Mouse (Mus musculus) fat pad, adult 2 months (tissue): ENCODE data around the gene Ctnnd2.

Source experiments
- DNase-seq: peaks from one replicate; pipeline ENCODE4 v3.0.0-alpha.2; 2011; ENCODE audit warnings: low read depth, low spot score; ENCODE audit errors: extremely low read depth

The Ctnnd2 gene

GRCm38 (mm10) chr15:30640651-30641050 lies 468.3 kb downstream of the Ctnnd2 start:
- DNase-seq = no peak

- DNase-seq = no peak
These were observed 473.3 kb downstream of the Ctnnd2 start for GRCm38 (mm10) chr15:30645688-30646087.

- DNase-seq = no peak
These were observed 474.4 kb downstream of the Ctnnd2 start for GRCm38 (mm10) chr15:30646501-30647431.

GRCm38 (mm10) chr15:30647679-30648311 lies 475.4 kb downstream of the Ctnnd2 start:
- DNase-seq = no peak

- DNase-seq = no peak
These were observed 477.6 kb downstream of the Ctnnd2 start for GRCm38 (mm10) chr15:30649964-30650363.

GRCm38 (mm10) chr15:30655433-30655832 lies 483.0 kb downstream of the Ctnnd2 start:
- no peak for DNase-seq

- no peak for DNase-seq
These were observed 485.2 kb downstream of the Ctnnd2 start for GRCm38 (mm10) chr15:30657588-30657987.

GRCm38 (mm10) chr15:30660539-30661149 lies 488.3 kb downstream of the Ctnnd2 start:
- no peak for DNase-seq

- DNase-seq = no peak
These were observed 489.5 kb downstream of the Ctnnd2 start for GRCm38 (mm10) chr15:30661689-30662422.

GRCm38 (mm10) chr15:30667819-30668587 lies 495.6 kb downstream of the Ctnnd2 start:
- no peak for DNase-seq

GRCm38 (mm10) chr15:30681939-30682338 lies 509.5 kb downstream of the Ctnnd2 start:
- no peak for DNase-seq

- DNase-seq = no peak
These were observed 510.1 kb downstream of the Ctnnd2 start for GRCm38 (mm10) chr15:30682360-30683119.

GRCm38 (mm10) chr15:30686206-30687101 lies 514.1 kb downstream of the Ctnnd2 start:
- no peak for DNase-seq

- no peak for DNase-seq
These were observed 521.4 kb downstream of the Ctnnd2 start for GRCm38 (mm10) chr15:30693754-30694205.

- no peak for DNase-seq
These were observed 521.9 kb downstream of the Ctnnd2 start for GRCm38 (mm10) chr15:30694286-30694685.

GRCm38 (mm10) chr15:30695859-30696258 lies 523.5 kb downstream of the Ctnnd2 start:
- DNase-seq = no peak

- no peak for DNase-seq
These were observed 525.0 kb downstream of the Ctnnd2 start for GRCm38 (mm10) chr15:30697356-30697755.

- DNase-seq = no peak
These were observed 528.4 kb downstream of the Ctnnd2 start for GRCm38 (mm10) chr15:30700762-30701161.
